Mouse (Mus musculus) CD4-positive, CD25-positive, alpha-beta regulatory T cell, adult 2 months (primary cell): ENCODE measurements at regions not wholly inside any gene's neighbourhood (a gene's known extent, or its start where the extent isn't known, plus 50 kb on each side); places are given as distances from the start of the nearest gene placed in this dataset.

ENCODE experiments used
- DNase-seq: peaks from one replicate; pipeline ENCODE4 v3.0.0-alpha.2; 2012; ENCODE audit warnings: low read depth, low spot score

- no peak for DNase-seq
Observed at GRCm38 (mm10) chr17:79164874-79165553, 113.3 kb downstream of the Qpct start.

GRCm38 (mm10) chr17:79163983-79164382, 112.3 kb downstream of the Qpct start:
- DNase-seq = no peak

GRCm38 (mm10) chr17:79154138-79154537, 102.4 kb downstream of the Qpct start:
- DNase-seq = no peak

- no peak for DNase-seq
Observed at GRCm38 (mm10) chr17:79152823-79153222, 101.1 kb downstream of the Qpct start.

GRCm38 (mm10) chr17:79147883-79148282, 96.2 kb downstream of the Qpct start:
- no peak for DNase-seq

GRCm38 (mm10) chr17:79144913-79145625, 93.4 kb downstream of the Qpct start:
- no peak for DNase-seq

- no peak for DNase-seq
Observed at GRCm38 (mm10) chr17:79143031-79143430, 91.3 kb downstream of the Qpct start.
